Mouse (Mus musculus) liver, embryonic 11.5 days (tissue): ENCODE data around the gene Mpp4. TPM values are rescaled to one million over a fixed set of nuclear protein-coding genes. Genes with fewer than 3 reads are reported as not detected.

ENCODE experiments used
- ATAC-seq: fragments of 200-750 bp; cut with Nextera tagmentation; replicated peaks from 2 replicates; pipeline ENCODE4 v1.8.0; 2017; ENCODE audit warnings: moderate number of reproducible peaks, mild to moderate bottlenecking, moderate TSS enrichment, moderate library complexity; ENCODE audit not compliant: low FRiP score
- DNase-seq: peaks from one replicate; pipeline ENCODE4 v3.0.0-alpha.2; 2017; ENCODE audit warnings: low spot score
- H3K27ac ChIP-seq: fragments of 300-500 bp; sonication (generic); 2 replicates; pipeline ENCODE4 v1.5.1; 2014; ENCODE audit warnings: mild to moderate bottlenecking, low read depth, low read length, control low read depth
- H3K27me3 ChIP-seq: fragments of 300-500 bp; sonication (generic); replicated peaks from 2 replicates; pipeline ENCODE4 v1.6.1; 2014; ENCODE audit warnings: low read length, mixed read lengths; ENCODE audit not compliant: control insufficient read depth, insufficient read depth
- H3K36me3 ChIP-seq: fragments of 300-500 bp; sonication (generic); 2 replicates; pipeline ENCODE4 v1.6.1; 2014; ENCODE audit warnings: mild to moderate bottlenecking, low read length, moderate library complexity, mixed read lengths; ENCODE audit not compliant: control insufficient read depth, insufficient read depth
- H3K4me1 ChIP-seq: fragments of 300-500 bp; sonication (generic); replicated peaks from 2 replicates; pipeline ENCODE4 v1.6.1; 2014; ENCODE audit warnings: low read length, mixed read lengths; ENCODE audit not compliant: control insufficient read depth, insufficient read depth
- H3K4me2 ChIP-seq: fragments of 300-500 bp; sonication (generic); 2 replicates; pipeline ENCODE4 v1.6.1; 2014; ENCODE audit warnings: mild to moderate bottlenecking, control low read depth, moderate library complexity
- H3K4me3 ChIP-seq: fragments of 300-500 bp; sonication (generic); 2 replicates; pipeline ENCODE4 v1.5.1; 2014; ENCODE audit warnings: low read depth, low read length, control low read depth
- H3K9ac ChIP-seq: fragments of 300-500 bp; sonication (generic); 2 replicates; pipeline ENCODE4 v1.6.1; 2014; ENCODE audit warnings: low read depth, low read length, control low read depth
- H3K9me3 ChIP-seq: fragments of 300-500 bp; sonication (generic); 2 replicates; pipeline ENCODE4 v1.6.1; 2016; ENCODE audit warnings: low read length, inconsistent platforms, mixed read lengths; ENCODE audit not compliant: control insufficient read depth
- WGBS: fragments of 180-500 bp; shearing (Covaris S2); extraction: QIAGEN DNeasy Blood & Tissue Kit; methylation state at CpG from one replicate; pipeline ENCODE4 v1.1.7; 2014; 5-methylcytosine and 5-hydroxymethylcytosine counted together
- polyA plus RNA-seq: library from polyadenylated mRNA; unstranded; fragments of >200 nt; fragmentation: Nextera tagmentation; extraction: Ambion mirVana; gene quantifications from 2 replicates; pipeline ENCODE4 v1.2.1, GENCODE M21; 2014

Gene Mpp4
- polyA plus RNA-seq, 1 experiment from 2014 or later, result 0.52 TPM

GRCm38 (mm10) chr1:59162309-59163024 lies 722 bp downstream of the Mpp4 start:
- WGBS, result 85% methylated on average over 8 of the region's 8 CpGs
- no peak overlapping the region for H3K27ac ChIP-seq
- no peaks in the 10 kb centered on the region for H3K9me3 ChIP-seq
- H3K27me3 ChIP-seq, result no peaks in the 10 kb centered on the region
- DNase-seq (no peak), ATAC-seq (no peak)
- H3K4me1 ChIP-seq, result no peaks in the 10 kb centered on the region
- H3K36me3 ChIP-seq, result peaks cover 4% of the 10 kb centered on the region; the same call in 1 of the 2 replicates
- H3K4me2 ChIP-seq, result no peak overlapping the region
- H3K4me3 ChIP-seq, result no peak overlapping the region
- no peak overlapping the region for H3K9ac ChIP-seq

DNA sequence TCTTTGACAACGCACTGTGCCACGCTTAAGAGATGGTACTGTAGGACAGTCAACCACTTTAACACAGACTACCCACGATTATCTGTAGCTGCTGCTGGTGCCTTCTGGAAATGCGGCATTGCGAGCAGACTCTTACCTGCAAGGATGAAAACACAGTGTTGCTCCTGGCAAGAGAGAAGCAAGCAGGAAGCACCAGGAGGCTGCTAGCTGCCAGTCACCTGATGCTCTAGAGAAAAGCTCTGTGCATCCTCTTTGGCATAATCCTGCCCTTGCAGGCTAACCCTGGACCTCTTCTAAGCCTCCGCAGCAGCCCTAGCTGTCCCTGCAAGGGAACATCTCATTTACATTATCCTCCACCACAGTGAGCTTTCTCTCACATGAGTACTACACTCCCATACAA lies 1.8 kb downstream of the Mpp4 start:
- 87% methylated on average over 6 of the region's 6 CpGs for WGBS
- Histone ChIP-seq H3K27ac (no peak overlapping the region), H3K27me3 (no peaks in the 10 kb centered on the region), H3K9me3 (no peaks in the 10 kb centered on the region), H3K36me3 (peaks cover 4% of the 10 kb centered on the region; the same call in 1 of the 2 replicates), H3K9ac (no peak overlapping the region), H3K4me2 (no peak overlapping the region), H3K4me3 (no peak overlapping the region), H3K4me1 (no peaks in the 10 kb centered on the region)
- no peak for ATAC-seq
- no peak for DNase-seq

DNA sequence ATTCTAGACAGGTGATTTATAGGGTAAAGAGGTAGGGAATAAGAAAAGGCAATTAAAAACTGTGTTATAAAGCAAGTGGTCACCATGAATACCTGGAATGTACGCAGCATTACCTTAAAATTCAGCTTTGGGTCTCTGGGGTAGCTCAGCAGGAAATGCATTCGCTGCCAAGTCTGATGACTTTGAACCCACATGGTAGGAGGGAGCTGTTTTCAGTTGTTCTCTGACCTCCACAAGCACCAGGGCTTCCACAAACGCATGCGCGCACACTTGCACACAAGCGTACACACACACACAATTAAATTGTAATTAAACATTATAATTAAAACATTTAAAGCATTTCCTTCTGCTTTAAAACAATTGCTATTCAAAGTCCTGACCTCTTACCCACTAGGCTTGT lies 2.3 kb downstream of the Mpp4 start:
- WGBS, result 91% methylated on average over 6 of the region's 6 CpGs
- no peak overlapping the region for H3K27ac ChIP-seq
- no peaks in the 10 kb centered on the region for H3K27me3 ChIP-seq
- H3K4me1 ChIP-seq, result no peaks in the 10 kb centered on the region
- no peak for ATAC-seq
- peaks cover 4% of the 10 kb centered on the region; the same call in 1 of the 2 replicates for H3K36me3 ChIP-seq
- H3K4me2 ChIP-seq, result no peak overlapping the region
- H3K9ac ChIP-seq, result no peak overlapping the region
- DNase-seq, result no peak
- no peak overlapping the region for H3K4me3 ChIP-seq
- H3K9me3 ChIP-seq, result no peaks in the 10 kb centered on the region

DNA sequence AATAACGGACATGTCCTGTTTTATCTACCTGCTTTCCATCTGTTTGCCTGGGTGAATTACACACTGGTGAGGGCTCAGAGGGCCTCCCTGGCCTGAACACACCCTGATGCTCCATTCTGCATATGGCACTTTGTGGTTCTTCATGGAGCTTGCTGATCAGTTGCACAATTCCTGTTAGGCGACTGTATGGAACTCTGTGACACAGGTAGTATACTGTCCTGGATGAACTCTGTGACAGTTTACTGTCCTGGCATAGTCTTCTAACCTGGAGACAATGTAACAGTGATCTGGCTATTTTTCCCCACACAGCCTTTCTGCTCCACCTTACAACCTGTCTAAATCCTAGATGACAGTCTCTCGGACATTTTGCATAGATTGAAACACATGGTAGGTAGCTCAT lies 4.1 kb downstream of the Mpp4 start:
- no peaks in the 10 kb centered on the region for H3K4me1 ChIP-seq
- no peak overlapping the region for H3K4me2 ChIP-seq
- WGBS, result 83% methylated on average over 3 of the region's 3 CpGs
- ATAC-seq, result no peak
- no peaks in the 10 kb centered on the region for H3K9me3 ChIP-seq
- no peaks in the 10 kb centered on the region for H3K36me3 ChIP-seq
- no peak overlapping the region for H3K4me3 ChIP-seq
- no peak overlapping the region for H3K27ac ChIP-seq
- no peak overlapping the region for H3K9ac ChIP-seq
- no peaks in the 10 kb centered on the region for H3K27me3 ChIP-seq
- DNase-seq, result no peak

DNA sequence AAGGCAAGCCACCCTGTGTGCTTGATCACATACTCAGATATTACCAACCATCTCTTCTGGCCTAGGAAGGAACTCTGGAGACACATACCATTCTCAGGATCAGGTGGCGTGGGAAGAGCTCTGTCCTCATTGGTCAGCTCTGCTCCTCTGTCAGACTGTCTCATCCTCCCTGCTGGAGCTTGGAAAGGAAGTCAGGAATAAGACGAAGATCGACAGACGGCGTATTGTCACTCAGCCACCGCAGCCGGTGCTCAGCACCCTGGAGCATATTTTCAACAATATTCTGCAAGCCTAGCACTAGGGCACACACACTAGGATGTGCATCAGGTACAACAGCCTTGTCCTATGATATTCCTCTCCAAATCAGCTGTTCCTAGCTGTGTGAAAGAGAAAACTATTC lies 4.7 kb downstream of the Mpp4 start:
- no peaks in the 10 kb centered on the region for H3K36me3 ChIP-seq
- no peaks in the 10 kb centered on the region for H3K9me3 ChIP-seq
- no peak overlapping the region for H3K4me2 ChIP-seq
- no peak for DNase-seq
- H3K9ac ChIP-seq, result no peak overlapping the region
- ATAC-seq, result no peak
- no peak overlapping the region for H3K4me3 ChIP-seq
- WGBS, result 83% methylated on average over 7 of the region's 7 CpGs
- no peak overlapping the region for H3K27ac ChIP-seq
- H3K4me1 ChIP-seq, result no peaks in the 10 kb centered on the region
- H3K27me3 ChIP-seq, result no peaks in the 10 kb centered on the region

- H3K27ac ChIP-seq, result no peak overlapping the region
- H3K4me3 ChIP-seq, result no peak overlapping the region
- no peaks in the 10 kb centered on the region for H3K9me3 ChIP-seq
- DNase-seq (no peak), ATAC-seq (no peak)
- H3K27me3 ChIP-seq, result no peaks in the 10 kb centered on the region
- H3K4me2 ChIP-seq, result no peak overlapping the region
- H3K9ac ChIP-seq, result no peak overlapping the region
- H3K4me1 ChIP-seq, result no peaks in the 10 kb centered on the region
- H3K36me3 ChIP-seq, result no peaks in the 10 kb centered on the region
- WGBS, result 86% methylated on average over 4 of the region's 4 CpGs
Measured at GRCm38 (mm10) chr1:59157846-59158245, 5.3 kb downstream of the Mpp4 start.

DNA sequence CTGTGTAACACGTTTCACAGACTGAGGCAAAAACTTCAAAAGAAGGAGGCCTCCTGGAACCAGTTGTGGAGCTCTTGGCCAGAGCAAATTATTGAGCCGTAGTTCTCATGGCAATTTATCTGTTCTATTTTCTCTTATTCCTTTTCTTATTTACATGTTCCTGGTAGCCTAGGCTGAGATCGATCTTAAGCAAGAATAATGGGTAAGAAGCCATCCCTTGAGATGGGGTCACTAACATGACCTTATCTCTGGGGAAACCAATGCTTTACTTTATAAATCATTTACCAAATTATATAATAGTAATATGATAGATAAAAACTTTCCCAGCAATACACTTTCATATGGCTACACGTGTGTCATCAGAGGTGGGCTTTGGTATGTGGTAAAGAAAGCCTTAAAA lies 10.8 kb downstream of the Mpp4 start:
- Histone ChIP-seq H3K4me2 (no peak overlapping the region), H3K4me1 (no peaks in the 10 kb centered on the region), H3K27ac (no peak overlapping the region), H3K9ac (no peak overlapping the region), H3K36me3 (no peaks in the 10 kb centered on the region), H3K4me3 (no peak overlapping the region), H3K9me3 (no peaks in the 10 kb centered on the region), H3K27me3 (no peaks in the 10 kb centered on the region)
- DNase-seq (no peak), ATAC-seq (no peak)
- WGBS, result 72% methylated on average over 4 of the region's 4 CpGs

DNA sequence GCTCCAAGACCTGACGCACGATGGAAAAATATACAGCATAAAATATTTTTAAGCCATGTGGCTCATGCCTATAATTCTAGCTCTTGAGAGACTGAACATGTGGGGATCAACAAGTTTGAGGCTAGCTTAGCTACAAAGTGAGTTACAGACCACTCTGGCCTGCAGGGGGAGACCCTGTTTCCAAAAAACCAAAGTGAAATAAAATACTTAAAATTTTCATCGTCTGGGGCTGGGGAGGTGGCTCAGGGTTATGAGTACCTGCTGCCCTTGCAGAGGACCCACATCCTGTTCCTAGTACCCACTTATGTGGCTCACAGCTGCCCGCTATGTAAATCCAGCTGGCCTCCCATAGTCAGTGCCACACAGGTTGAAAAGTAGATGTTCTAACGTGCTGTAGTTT lies 12.6 kb downstream of the Mpp4 start:
- H3K9me3 ChIP-seq, result no peaks in the 10 kb centered on the region
- ATAC-seq (no peak), DNase-seq (no peak)
- H3K4me1 ChIP-seq, result no peaks in the 10 kb centered on the region
- no peaks in the 10 kb centered on the region for H3K36me3 ChIP-seq
- WGBS, result 75% methylated on average over 5 of the region's 5 CpGs
- H3K27me3 ChIP-seq, result no peaks in the 10 kb centered on the region
- H3K4me3 ChIP-seq, result no peak overlapping the region
- no peak overlapping the region for H3K4me2 ChIP-seq
- no peak overlapping the region for H3K9ac ChIP-seq
- H3K27ac ChIP-seq, result no peak overlapping the region

GRCm38 (mm10) chr1:59144543-59144942 lies 18.6 kb downstream of the Mpp4 start:
- no peak overlapping the region for H3K27ac ChIP-seq
- H3K4me1 ChIP-seq, result no peaks in the 10 kb centered on the region
- H3K9me3 ChIP-seq, result no peaks in the 10 kb centered on the region
- H3K36me3 ChIP-seq, result no peaks in the 10 kb centered on the region
- H3K9ac ChIP-seq, result no peak overlapping the region
- WGBS, result 75% methylated on average over 10 of the region's 10 CpGs
- H3K27me3 ChIP-seq, result no peaks in the 10 kb centered on the region
- DNase-seq (no peak), ATAC-seq (no peak)
- H3K4me2 ChIP-seq, result no peak overlapping the region
- H3K4me3 ChIP-seq, result no peak overlapping the region
